Mouse (Mus musculus): ENCODE measurements around the gene Nr1d1. TPM values are rescaled to one million over a fixed set of nuclear protein-coding genes. Genes with fewer than 3 reads are reported as not detected.
A peak's percentile ranks its signal among the peaks of the same experiment; 100 is the strongest.

The Nr1d1 gene
- 10 to 100 TPM; 31.9 TPM for total RNA-seq (2021)

DNA sequence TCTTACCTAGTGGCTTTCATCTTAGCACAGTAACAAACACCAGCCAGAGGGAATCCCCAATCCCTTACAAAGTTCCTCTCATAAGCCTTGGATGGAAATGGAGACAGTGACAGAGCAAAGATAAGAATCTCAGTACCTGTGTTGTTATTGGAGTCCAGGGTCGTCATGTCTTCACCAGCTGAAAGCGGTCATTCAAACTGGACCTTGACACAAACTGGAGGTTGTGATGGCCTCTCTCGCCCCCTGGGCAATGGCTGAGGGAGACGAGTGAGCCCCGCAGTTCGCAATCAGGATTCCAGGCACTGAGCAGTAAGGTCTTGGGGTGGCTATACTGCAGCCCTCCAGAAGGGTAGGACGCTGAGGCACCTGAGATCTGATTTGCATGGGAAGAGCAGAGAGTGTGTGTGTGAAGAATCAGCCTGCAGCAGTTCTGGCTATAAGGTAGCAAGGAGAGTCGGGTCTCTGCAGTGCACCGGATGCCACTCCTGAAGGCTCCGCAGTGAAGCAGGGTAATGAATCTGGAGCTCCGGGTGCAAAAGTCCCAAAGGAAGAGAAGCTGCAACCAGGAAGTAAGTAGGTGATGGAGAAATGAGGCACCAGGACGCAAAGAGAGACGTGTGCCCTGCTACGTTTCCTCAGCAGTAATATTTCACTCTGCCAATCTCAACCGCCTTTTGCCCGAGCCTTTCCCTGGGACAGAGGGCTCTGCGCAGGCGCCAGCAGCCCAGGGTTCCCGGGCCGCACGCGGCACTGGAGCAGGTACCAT lies at the start of gene Nr1d1:
Gene Nr1d1, minus strand, starts transcription at position 752 of the 766 bp plus-strand sequence.
- intact Hi-C loops (cut with DNase I) = loop anchor here (5.0 kb wide), 1 partner anchor 32 kb away; the partner anchor contains the start of gene Thra
- DNase-seq = no peak

DNA sequence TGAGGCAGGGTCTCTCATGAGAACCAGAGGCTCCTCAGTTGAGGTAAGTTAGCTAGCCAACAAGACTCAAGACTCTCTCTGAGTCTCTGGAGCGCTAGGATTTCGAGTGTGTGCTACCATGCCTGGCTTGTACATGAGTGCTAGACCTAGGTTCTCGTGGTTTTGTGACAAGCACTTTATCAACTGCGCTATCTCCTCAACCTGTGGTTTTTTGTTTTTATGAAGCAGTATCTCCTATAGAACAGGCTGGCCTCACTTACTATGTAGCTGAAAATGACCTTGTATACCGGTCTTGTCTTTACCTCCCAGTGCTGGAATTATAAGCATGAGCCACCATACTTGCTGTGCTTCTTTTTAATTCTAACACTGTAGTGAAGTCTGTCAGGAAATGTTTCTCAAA lies 45.8 kb upstream of the Nr1d1 start:
- intact Hi-C loops (cut with DNase I) = no loop called here
- no peak for DNase-seq

GRCm38 (mm10) chr11:98816706-98817239 lies 41.6 kb upstream of the Nr1d1 start:
- no peak for DNase-seq
- intact Hi-C loops (cut with DNase I) = no loop called here

DNA sequence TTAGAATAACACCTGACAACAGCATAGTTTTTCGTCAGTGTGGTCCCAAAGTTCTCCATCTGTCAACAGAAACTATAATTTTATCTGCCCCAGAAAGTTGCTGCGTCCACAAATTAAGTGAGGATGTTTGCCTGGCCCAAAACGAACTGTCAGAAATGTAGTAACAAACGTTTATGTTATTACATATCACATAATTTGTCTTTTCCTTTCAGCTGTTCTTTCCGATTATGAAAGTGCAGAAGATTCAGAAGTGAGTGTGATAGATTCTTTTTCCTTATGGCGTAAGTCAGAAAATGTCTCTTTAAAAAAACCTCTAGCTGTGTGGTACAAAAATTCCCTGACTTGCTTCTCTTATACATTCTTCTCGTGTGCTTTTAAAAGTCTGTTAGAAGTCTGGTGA lies 35.6 kb upstream of the Nr1d1 start:
- intact Hi-C loops (cut with DNase I) = no loop called here
- no peak for DNase-seq

- intact Hi-C loops (cut with DNase I) = no loop called here
Measured at GRCm38 (mm10) chr11:98809457-98810290, 34.5 kb upstream of the Nr1d1 start.

DNA sequence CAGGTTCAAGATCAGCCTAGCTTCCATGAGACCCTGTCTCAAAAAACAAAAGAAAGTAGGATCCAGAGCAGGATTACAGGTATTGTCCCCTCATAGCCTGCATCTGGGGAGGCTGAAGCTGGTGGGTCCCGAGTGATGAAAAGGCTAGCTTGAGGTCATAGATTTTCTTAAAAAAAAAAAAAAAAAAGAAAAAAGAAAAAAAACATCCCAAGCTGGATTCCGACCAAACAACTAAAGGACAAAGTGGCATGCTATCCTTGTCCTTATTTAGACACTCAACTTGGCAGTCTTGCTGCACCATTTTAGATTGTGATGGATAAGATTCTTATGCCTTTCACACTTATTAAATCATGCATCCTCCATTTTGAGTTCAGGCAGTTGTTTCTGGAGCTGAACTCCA lies 33.3 kb upstream of the Nr1d1 start:
- intact Hi-C loops (cut with DNase I) = no loop called here
- no peak for DNase-seq

More at GRCm38 (mm10) chr11:98809457-98810290, 34.5 kb upstream of the Nr1d1 start:
- DNase-seq = peak; percentile 100

DNA sequence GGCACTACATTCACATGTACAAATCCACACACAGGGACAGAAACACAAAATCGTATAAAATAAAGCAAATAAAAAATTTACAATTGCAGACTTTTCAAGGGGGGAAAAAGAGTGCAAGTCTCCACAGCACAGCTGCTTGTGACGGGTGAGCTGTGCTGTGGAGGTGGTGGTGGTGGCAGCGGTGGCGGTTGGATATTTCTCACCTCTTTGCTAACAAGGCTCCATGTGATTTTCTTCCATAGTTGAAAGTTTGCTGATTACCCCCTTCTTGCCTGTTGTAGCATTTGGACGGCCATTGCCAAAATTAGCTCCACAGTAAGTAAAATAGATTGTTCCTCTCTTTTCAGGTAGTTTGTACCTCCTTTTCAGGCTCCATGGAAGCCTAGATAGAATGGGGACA lies 29.5 kb upstream of the Nr1d1 start, which contains the start of gene Casc3:
Gene Casc3, plus strand, starts transcription at position 301 of the 400 bp plus-strand sequence.
- intact Hi-C loops (cut with DNase I) = no loop called here
- no peak for DNase-seq

DNA sequence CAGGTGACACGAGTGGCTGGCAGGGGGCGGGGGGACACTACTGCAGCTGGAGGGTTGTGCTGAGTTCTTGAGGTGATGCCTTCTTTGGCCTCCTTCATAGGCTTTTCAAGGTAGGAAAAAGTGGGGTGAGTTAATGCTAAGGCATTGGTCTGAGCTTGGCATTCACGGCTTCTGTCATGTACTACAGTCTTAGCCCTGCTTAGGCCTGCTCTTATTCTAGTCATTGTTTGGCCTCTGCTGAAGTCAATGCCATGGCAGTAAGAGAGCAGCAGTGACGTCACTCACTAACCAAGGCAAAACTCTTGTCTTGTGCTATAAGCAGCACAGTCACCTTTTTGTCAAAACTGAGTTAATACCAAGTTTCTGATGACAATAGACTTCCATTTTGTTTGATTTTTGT lies 22.8 kb upstream of the Nr1d1 start:
- no peak for DNase-seq
- intact Hi-C loops (cut with DNase I) = no loop called here

GRCm38 (mm10) chr11:98797306-98797705 lies 22.2 kb upstream of the Nr1d1 start:
- intact Hi-C loops (cut with DNase I) = no loop called here
- no peak for DNase-seq

- intact Hi-C loops (cut with DNase I) = no loop called here
Measured at GRCm38 (mm10) chr11:98796515-98797216, 21.5 kb upstream of the Nr1d1 start.

GRCm38 (mm10) chr11:98795714-98796514 lies 20.8 kb upstream of the Nr1d1 start:
- peak; percentile 65 for DNase-seq
- intact Hi-C loops (cut with DNase I) = no loop called here

More at GRCm38 (mm10) chr11:98796515-98797216, 21.5 kb upstream of the Nr1d1 start:
- DNase-seq = peak; percentile 81

DNA sequence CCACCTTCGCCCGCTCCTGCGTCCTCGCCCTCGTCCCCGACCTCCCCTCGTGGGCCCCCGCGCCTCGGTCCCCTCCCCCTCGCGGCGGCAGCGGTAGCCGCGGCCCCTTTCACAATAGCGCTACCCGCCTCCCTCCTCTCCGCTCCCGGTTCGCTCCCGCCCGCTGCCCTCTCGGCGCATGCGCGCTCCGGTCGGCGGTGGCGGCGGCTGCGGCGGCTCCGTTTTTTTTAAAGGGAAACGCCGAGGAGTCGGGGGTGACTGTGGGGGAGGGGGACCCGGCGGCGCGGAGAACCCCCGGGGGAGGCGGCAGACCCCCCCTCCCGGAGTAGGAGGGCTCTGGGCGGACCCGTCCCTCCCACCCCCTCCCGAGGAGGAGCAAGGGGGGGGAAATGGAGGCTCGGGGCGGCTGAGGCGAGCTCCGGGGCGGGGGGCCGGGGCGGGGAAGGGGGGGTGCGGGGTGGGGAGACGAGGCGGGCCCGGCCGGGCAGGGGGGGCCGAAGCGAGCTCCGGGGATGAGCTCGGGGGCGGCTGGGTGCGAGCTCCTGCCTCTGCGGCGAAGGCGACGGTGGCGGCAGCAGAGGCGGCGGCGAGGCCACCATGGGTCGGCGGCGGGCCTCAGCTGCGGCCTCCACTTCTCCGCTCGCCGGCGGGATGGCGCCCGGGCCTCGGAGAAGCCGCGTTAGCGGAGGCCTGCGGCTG lies 20.0 kb upstream of the Nr1d1 start, which contains the start of gene Msl1:
Gene Msl1, plus strand, starts transcription at position 502 of the 699 bp plus-strand sequence.
- intact Hi-C loops (cut with DNase I) = no loop called here
- DNase-seq = peak; percentile 91

GRCm38 (mm10) chr11:98794469-98795014 lies 19.4 kb upstream of the Nr1d1 start:
- intact Hi-C loops (cut with DNase I) = no loop called here
- no peak for DNase-seq

GRCm38 (mm10) chr11:98792081-98792480 lies 16.9 kb upstream of the Nr1d1 start:
- intact Hi-C loops (cut with DNase I) = no loop called here
- DNase-seq = no peak

GRCm38 (mm10) chr11:98791448-98791847 lies 16.3 kb upstream of the Nr1d1 start:
- no peak for DNase-seq
- intact Hi-C loops (cut with DNase I) = no loop called here

DNA sequence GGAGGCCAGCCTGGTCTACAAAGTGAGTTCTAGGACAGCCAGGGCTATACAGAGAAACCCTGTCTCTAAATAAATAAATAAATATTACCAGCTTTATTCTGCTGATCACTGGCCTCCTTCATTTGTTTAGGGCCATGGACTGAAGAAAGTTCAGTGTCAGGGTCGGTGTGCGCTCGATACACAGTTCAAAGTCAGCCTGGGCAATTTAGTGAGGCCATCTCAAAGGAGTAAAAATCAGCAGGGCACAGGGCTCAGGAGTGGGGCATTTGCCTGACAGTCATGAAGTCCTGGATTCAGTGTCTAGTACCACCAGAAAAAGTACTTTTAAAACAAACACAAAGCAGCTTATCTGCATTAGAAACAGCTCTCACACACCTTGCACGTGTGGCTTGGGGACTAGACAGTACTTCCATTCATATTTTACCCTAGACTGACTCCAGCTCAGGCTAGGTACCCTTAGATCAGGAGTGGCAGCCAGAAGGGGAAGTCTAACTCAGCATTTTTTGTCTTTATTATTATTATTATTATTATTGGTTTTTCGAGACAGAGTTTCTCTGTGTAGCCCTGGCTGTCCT lies 15.6 kb upstream of the Nr1d1 start:
- intact Hi-C loops (cut with DNase I) = no loop called here
- DNase-seq = no peak

DNA sequence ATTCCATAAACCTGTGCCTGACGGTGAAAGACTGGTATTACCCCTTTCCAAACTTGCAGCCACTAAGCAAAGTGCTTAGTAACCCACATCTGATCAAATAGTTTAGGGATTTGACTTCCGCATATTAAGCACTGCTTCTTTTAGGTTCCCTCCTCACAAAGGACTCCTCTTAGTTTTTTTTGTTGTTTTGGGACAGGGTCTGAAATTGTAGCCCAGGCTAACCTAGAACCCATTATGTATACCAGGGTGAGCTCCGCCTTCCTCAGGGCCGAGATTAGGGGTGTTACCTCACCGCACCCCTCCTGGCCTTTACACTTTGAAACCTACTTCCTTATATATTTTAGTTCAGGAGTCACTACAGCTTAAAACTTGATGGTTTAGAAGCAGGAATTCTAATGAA lies 14.7 kb upstream of the Nr1d1 start:
- intact Hi-C loops (cut with DNase I) = loop anchor here (5.0 kb wide), 1 partner anchor 88 kb away; the partner anchor contains the start of gene Csf3

GRCm38 (mm10) chr11:98789219-98789807 lies 14.2 kb upstream of the Nr1d1 start:
- DNase-seq = no peak

More for the DNA sequence above, 14.7 kb upstream of the Nr1d1 start:
- DNase-seq = no peak

More at GRCm38 (mm10) chr11:98789219-98789807, 14.2 kb upstream of the Nr1d1 start:
- intact Hi-C loops (cut with DNase I) = loop anchor here (5.0 kb wide), 1 partner anchor 87 kb away; the partner anchor contains the start of gene Csf3

All from left cerebral cortex, postnatal 4 days (tissue).